Mouse (Mus musculus) lung, embryonic 15.5 days (tissue): Measurements from ENCODE around the gene Pxt1. TPM values are rescaled to one million over a fixed set of nuclear protein-coding genes. Genes with fewer than 3 reads are reported as not detected.

Source experiments
- ATAC-seq: fragments of 200-750 bp; cut with Nextera tagmentation; 2 replicates; pipeline ENCODE4 v1.8.0; 2017; ENCODE audit warnings: moderate number of reproducible peaks, borderline replicate concordance; ENCODE audit not compliant: low FRiP score, low TSS enrichment; ENCODE audit errors: extremely low read depth
- H3K27ac ChIP-seq: fragments of 300-500 bp; sonication (generic); 2 replicates; pipeline ENCODE4 v1.5.1; 2015; ENCODE audit warnings: moderate library complexity, mild to moderate bottlenecking, inconsistent platforms
- H3K27me3 ChIP-seq: fragments of 300-500 bp; sonication (generic); 2 replicates; pipeline ENCODE4 v1.6.1; 2015; ENCODE audit warnings: inconsistent platforms
- H3K36me3 ChIP-seq: fragments of 300-500 bp; sonication (generic); 2 replicates; pipeline ENCODE4 v1.6.1; 2015; ENCODE audit warnings: inconsistent platforms
- H3K4me1 ChIP-seq: fragments of 300-500 bp; sonication (generic); 2 replicates; pipeline ENCODE4 v1.6.1; 2015; ENCODE audit warnings: inconsistent platforms
- H3K4me2 ChIP-seq: fragments of 300-500 bp; sonication (generic); 2 replicates; pipeline ENCODE4 v1.6.1; 2015; ENCODE audit warnings: inconsistent platforms, mild to moderate bottlenecking, moderate library complexity
- H3K4me3 ChIP-seq: fragments of 300-500 bp; sonication (generic); 2 replicates; pipeline ENCODE4 v1.5.1; 2015; ENCODE audit warnings: mild to moderate bottlenecking, inconsistent platforms
- H3K9ac ChIP-seq: fragments of 300-500 bp; sonication (generic); 2 replicates; pipeline ENCODE4 v1.6.1; 2015; ENCODE audit warnings: inconsistent platforms
- H3K9me3 ChIP-seq: fragments of 300-500 bp; sonication (generic); 2 replicates; pipeline ENCODE4 v1.6.1; 2016; ENCODE audit warnings: inconsistent platforms
- WGBS: fragments of 180-500 bp; shearing (Covaris S2); methylation state at CpG from one replicate; pipeline ENCODE4 v1.1.7; 2015; 5-methylcytosine and 5-hydroxymethylcytosine counted together
- polyA plus RNA-seq: library from polyadenylated mRNA; unstranded; fragments of >200 nt; fragmentation: Nextera tagmentation; extraction: Ambion mirVana; gene quantifications from 2 replicates; pipeline ENCODE4 v1.2.1, GENCODE M21; 2015

Pxt1 gene
- polyA plus RNA-seq, 1 experiment from 2014 or later, result 0.15 TPM

DNA sequence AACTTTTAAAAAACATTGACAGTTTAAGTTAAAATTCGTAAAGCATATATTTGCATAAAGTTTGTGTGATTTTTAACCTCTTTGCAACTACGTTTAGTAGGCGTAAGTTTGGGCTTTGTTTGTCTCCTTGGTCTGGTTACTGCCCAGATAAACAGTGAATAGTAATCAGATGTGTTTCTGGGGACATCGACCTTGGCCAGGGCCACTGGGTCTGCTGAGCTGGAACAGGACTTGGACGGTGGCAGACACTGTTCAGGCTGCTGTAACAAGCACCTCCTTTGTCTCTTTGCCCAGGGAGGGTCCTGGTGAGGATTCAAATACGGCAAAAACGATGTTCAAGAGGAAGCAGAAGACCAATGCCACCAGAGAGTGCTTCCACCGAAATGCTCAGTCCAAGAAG lies 58.4 kb downstream of the Pxt1 start:
- 82% methylated on average over 8 of the region's 8 CpGs for WGBS
- no peak overlapping the region for H3K9ac ChIP-seq
- H3K4me2 ChIP-seq, result no peak overlapping the region
- H3K36me3 ChIP-seq, result no peaks in the 10 kb centered on the region
- no peaks in the 10 kb centered on the region for H3K9me3 ChIP-seq
- H3K4me1 ChIP-seq, result peaks cover 9% of the 10 kb centered on the region
- ATAC-seq, result no peak
- no peak overlapping the region for H3K4me3 ChIP-seq
- H3K27me3 ChIP-seq, result peaks cover 7% of the 10 kb centered on the region
- no peak overlapping the region for H3K27ac ChIP-seq

Other genes starting within 250 kb of the Pxt1 start
- gene AC170998.1, start 217.8 kb downstream of the Pxt1 start, polyA plus RNA-seq, result 2.5 and 3.0 TPM in 2 replicates
- gene Mapk13, start 174.5 kb downstream of the Pxt1 start, polyA plus RNA-seq, result 75.2 and 76.2 TPM in 2 replicates
- 10.3 and 12.9 TPM in 2 replicates for gene Brpf3, start 142.8 kb downstream of the Pxt1 start, polyA plus RNA-seq
- gene Pnpla1, start 85.4 kb downstream of the Pxt1 start, polyA plus RNA-seq, result not detected in 2 replicates
- 0.05 and 0.12 TPM in 2 replicates for gene 4930539E08Rik, start 28.5 kb downstream of the Pxt1 start, polyA plus RNA-seq
- gene Kctd20, start 8.1 kb upstream of the Pxt1 start, polyA plus RNA-seq, result 83.4 and 85.2 TPM in 2 replicates
- 96.6 and 105 TPM in 2 replicates for gene Stk38, start 64.2 kb upstream of the Pxt1 start, polyA plus RNA-seq
- 633 and 642 TPM in 2 replicates for gene Srsf3, start 88.8 kb upstream of the Pxt1 start, polyA plus RNA-seq
- gene Cdkn1a, start 147.1 kb upstream of the Pxt1 start, polyA plus RNA-seq, result 28.3 and 30.1 TPM in 2 replicates
- 0.52 and 1.4 TPM in 2 replicates for gene Rab44, start 170.3 kb upstream of the Pxt1 start, polyA plus RNA-seq